Mouse (Mus musculus) T-cell, adult 2 months (primary cell): ENCODE data around the gene Ttf1.
"Not testable (repeated sequence)": the region's sequence is repeated elsewhere in the genome, so short reads cannot be mapped to it uniquely, and the experiment has no call there.

Experiments used
- DNase-seq: peaks from one replicate; pipeline ENCODE4 v3.0.0; 2022; ENCODE audit warnings: low spot score

Gene Ttf1

DNA sequence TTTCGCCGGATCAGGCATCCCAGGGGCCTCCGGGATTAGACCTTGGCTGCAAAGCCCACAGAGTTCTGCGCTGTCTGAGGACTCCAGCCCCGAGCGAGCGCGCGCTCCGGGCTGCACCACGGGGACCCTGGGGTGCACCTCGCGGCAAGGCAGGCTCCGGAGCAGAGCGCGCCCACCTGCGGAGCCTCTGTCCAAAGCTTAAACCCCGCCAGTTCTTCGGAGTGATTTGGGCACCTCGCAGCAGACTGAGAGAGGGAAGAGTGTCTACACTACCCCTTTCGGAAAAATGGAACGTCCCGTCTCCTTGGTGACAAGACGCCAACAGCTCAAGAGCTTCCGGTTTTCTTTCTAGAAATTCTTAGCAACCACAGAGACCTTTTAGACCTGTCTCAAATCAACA, 5.1 kb upstream of the Ttf1 start, which contains the start of gene Cfap77:
Gene Cfap77 (minus strand): TSS at position 76 of the 400 bp plus-strand sequence.
- DNase-seq = peak; percentile 84

DNA sequence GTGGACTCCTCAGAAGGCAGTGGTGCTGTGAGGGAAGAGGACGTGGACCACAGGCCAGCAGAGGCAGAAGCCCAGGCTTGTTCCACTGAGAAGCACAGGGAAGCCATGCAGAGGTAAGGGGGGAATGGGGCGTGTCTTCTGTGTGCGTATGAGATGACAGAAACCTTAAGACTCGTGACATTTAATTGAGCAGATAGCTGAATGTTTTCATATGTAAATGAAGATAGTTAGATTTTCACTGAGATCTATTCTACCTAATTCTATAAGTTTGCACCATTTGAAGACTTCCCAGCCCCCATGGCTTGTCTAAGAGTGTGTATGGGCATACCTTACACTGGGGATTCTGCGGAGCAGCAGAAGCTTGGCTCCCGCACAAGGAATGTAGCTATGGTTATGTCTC, 5.7 kb downstream of the Ttf1 start:
- DNase-seq = no peak

DNA sequence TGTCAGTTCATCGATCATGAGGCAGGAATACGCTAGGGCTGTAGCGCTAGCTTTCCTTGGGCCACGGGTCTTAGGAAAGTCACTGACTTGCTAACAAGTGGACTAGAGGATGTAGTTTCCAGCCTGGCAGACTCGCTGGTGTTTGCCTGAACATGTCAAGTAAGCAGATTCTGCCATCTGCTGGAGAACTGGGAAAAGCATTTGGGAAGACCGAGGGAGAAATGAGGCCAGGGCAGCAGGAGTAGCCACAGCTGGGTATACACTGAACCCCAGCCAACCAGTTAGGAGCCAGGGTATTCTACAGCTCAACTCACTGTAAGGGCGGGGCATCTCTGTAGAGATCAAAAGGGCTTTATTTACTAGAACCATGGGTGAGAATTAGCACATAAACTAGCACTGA, 6.3 kb downstream of the Ttf1 start:
- DNase-seq = no peak

DNA sequence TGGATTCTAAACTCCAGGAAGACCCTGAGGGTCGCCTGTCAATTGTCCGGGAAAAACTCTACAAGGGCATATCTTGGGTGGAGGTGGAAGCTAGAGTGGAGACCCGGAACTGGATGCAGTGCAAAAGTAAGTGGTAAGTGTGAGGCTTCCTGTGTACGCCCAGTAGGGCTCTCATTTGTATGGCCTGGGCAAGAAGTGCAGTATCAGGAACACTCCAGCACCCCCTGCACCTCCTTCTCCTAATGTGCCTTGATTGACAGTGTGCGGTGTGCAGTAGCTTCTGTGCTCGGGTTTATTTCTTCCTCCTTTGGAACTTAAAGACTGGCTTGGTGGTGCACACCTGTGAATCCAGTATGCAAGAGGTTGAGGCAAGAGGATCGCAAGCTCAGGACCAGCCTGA, 14.6 kb downstream of the Ttf1 start:
- DNase-seq = no peak

DNA sequence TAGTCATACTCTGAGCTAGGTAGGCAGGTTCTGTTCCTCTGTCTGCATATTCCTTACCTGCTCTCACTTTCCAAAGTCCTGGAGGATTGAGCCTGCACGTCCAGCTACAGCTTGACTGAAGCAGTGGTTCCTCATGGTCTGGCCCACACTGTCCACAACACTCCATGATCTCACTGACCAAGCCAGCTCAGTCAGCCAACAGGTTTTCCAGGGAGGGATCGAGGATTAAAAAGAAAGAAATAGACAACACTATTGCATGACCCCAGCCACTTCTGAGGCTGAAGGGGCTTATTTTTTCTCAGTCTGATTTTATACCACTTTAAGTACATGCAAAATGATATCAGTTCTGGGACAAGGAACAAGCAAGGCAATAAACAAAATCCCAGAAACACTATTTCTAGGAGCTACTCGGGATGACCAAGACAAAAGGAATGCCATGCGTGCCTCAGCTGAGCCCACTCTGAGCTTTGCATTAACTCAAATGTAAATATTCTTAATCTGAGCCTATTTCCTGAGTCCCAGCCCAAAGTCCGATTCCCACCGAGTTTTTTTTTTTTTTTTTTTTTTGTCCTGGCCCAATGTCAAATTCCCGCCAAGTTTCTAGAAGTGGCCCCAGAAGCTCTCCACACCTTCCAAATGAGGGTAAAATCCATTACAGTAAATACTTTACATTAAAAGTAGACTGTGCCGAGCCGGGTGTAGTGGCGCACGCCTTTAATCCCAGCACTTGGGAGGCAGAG, 15.4 kb downstream of the Ttf1 start:
- no peak for DNase-seq

DNA sequence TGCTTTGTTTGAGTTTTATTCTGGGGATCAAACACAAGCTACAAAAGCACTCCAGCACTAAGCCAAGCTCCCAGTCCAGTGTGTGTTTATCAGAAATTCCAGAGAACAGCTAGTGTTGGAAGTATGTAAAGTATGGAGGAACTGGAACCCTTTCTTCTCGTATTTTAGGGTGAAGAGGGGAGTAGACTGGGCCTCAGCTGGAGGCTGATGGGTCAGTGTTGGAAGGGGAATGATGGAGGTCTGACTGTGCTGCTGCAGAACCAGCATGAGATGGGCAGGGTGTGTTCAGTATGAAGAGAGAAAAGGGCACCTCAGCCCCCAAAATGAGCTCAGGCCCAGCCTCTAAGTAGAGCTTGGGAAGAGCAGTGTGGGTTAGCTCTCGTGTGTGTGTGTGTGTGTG, 16.2 kb downstream of the Ttf1 start:
- DNase-seq = no peak

DNA sequence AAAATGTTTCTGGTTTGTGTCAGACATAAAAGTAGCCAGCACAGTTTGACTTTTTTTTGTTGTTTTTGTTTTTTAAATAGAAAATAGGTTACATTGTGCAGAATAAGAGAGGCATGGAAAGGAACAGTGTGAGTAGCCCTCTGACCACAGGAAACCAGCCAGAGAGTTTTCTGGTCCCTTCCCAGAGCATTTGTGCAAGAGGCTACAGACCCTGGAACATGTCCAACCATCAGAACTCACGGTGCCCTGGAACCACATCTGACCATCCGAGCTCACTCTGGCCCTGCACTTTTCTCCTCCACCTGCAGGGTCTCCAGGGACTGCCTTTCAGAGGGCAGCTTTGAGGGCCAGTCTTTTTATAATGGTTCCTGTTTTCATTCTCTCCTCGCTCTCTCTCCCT, 21.9 kb downstream of the Ttf1 start:
- no peak for DNase-seq

DNA sequence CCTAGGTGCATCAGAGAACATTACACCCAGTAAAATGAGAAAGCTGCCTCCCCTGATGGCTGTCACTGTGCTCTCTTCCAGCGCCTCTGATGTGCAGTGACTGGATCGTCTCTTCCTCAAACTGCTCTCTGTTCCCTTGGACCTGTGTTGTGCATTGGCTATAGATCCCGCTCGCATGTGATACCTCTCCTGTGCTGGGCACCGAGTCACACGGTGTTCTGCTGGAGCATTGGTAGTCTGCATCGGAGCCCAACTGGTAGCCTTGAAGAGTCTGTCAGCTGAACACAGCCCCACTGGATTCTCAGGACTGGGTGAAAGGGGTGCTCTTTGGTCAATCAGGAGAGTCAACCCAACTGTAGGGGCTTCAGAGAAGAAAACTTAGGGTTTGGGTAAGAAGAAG, 26.0 kb downstream of the Ttf1 start:
- DNase-seq = no peak

DNA sequence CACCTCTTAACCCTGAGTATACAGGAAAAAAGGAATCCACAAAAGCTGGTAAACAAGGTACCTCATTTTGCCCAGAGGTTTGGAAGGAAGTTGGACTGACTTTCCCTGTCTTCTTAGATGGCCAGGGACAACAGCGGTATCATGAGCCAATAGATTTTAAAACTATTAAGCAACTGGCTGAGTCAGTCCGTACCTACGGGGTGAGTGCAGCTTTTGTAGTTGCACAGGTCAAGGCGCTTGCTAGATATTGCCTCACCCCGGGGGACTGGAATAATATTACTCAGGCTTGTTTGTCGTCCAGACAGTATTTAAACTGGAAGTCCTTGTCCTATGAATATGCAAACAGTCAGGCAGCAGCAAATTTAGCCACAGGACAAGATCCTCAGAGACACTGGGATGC, 29.2 kb downstream of the Ttf1 start:
- DNase-seq = not testable (repeated sequence)

DNA sequence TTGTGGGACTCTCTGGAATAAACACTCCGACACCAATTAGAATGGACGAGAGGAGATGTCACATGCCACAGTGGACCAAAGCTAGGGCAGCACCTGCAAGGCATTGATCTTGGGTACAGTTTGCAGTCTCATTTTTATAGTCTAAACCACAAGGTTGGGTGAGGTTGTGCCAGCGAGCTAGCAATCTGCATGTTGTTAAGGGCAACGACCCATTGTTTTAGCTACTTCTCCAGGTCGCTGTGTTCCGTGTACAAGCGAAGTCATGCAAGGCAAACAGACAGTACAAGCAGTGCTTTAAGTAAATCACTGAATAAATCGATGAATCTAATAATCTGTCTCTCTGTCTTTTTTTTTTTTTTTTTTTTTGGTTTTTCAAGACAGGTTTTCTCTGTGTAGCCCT, 35.6 kb downstream of the Ttf1 start:
- peak; percentile 68 for DNase-seq

DNA sequence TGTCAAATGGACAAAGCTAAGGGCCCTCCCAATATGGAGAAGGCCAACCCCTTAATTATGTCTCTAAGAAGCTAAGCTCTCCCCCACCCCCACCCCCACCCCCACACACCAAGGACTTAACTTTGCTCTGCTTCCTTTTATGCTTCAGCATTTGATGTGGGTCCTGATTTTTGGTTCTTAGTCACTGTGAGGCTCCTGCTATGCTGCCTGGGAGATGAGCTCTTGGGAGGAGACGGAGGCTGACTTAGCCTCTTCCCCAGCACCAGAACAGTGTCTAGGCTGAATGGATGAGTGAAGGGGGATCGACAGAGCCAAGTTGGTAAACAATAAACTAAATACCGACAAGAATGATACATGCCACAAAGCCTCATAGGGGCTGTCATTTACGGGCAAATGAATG, 36.7 kb downstream of the Ttf1 start:
- peak; percentile 39 for DNase-seq

DNA sequence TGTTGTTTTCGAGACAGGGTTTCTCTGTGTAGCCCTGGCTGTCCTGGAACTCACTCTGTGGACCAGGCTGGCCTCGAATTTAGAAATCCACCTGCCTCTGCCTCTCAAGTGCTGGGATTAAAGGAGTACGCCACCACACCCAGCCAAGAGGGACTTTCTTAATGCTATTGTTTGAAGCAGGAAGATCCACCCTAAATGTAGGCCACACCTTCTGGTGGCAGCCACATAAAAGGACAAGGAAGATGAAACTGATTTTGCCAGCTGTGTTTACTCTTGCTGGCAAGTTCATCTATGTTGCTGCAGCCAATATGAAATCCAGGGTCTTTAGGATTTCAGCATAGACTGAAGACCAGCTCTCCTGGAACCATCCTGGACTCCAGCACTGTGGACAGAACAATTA, 37.4 kb downstream of the Ttf1 start:
- peak; percentile 83 for DNase-seq

DNA sequence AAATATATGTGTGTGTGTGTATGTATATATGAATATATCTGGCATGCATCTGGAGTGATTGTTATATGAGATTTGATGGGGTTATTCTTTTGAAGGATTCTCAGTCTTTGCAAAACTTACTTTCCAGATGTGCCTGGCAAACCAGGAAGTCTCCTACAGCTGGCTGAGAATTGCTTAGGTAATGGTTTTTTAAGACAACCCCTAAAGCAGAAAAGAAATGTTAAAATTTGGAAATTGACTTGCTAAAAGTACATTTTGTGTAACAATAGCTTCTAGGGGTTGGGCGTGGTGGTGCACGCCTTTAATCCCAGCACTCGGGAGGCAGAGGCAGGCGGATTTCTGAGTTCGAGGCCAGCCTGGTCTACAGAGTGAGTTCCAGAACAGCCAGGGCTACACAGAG, 37.9 kb downstream of the Ttf1 start:
- DNase-seq = not testable (repeated sequence)

DNA sequence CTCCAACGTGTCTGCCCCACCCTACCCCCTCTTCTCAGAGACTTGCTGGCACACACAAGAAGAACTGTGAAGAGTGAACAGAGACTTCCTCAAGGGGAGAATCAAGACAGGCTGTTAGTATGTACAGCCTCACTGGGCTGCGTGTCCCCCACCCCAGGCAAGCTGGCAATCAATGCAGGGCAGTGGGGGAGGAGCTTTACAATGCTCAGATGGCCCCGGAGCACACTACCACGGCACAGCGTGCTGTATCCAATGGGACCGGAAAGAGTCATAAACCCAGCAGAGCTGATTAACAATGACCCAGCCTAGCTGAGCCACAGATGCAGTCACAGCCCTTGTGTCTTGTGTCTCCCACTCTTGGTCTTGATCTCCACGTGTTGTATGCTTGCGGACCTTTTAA, 38.7 kb downstream of the Ttf1 start:
- no peak for DNase-seq

DNA sequence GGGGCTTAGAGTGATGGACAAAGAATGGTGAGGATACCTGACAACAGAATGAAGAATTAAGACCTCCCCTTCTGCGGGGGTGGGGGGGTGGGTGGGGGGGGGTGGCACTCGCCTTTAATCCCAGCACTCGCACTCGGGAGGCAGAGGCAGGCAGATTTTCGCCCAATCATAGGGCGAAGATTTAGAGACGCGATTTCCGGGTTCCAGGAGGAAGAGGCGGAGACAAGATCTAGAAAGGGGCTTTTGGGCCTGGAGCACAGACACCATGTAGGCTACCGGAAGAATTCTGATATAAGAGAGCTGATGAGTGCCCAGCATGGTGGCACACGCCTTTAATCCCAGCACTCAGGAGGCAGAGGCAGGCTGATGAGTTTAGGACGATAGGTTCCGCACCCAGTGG, 39.6 kb downstream of the Ttf1 start:
- DNase-seq = no peak

DNA sequence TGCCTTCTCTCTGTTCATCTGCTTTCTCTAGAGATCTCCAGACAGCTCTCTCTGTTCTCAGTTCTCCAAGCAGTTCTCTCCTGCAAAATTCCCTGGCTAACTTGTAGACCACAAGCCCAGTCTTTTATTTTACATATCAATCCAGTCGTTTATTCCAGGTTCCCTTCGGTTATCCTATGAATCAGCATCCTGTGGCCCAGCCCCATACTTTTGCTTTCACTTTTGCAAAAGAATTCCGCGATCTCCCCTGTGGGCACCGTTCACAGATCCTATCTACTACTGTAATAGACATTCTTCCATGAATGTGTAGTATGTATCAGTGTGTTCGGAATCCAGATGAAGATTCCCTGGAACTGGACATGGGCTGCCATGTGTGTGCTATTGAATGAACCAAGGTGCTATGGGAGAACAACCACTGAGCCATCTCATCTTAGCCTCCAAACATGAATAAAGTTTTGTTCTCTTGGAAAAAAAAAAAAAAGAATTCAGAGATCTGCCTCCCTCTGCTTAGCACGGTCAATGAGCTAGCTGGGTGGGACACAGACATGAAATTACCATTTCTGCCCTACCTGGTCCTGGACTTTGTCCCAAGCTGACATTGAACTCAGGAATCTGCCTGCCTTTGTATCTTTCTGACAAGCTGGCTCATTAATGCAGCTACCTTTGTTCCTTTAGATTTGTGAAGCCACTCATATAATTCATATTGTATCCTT, 40.9 kb downstream of the Ttf1 start:
- no peak for DNase-seq

DNA sequence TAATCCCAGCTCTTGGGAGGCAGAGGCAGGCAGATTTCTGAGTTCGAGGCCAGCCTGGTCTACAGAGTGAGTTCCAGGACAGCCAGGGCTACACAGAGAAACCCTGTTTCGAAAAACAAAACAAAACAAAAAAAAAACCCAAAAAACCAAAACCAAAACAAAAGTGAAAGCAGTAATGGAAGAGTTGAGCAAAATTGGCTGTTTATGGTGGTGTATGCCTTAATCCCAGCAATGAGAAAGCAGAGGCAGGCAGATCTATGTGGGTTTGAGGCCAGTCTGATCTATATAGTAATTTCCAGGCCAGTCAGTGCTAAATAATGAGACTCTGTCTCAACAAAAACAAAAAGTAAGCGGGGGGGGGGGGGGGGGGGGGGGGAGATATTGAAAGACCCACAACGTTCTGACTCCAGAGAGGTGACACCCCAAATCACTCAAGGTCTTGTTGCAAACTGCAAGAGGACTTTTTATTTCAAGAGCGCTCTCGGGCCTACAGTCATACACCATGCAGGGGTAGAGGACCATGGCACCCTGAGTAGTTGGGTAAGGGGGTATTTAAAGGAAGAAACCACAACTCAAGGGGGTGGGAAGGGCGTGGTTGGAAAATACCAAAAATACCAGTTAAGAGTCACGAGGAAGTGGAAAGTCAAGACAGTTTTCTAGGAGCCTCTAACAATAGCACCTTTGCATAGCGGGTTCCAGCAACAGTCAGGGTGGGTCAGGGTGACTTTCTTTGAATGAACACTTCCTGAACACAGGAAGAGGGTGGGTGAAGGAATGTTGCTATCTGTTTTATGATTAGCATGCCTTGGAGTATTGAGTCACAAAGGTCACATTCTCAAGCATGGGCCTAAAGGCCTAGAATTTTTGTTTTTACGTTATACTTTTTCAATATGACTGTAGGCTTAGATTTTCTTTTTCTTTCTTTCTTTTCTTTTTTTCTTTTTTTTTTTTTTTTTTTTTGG, 42.6 kb downstream of the Ttf1 start:
- not testable (repeated sequence) for DNase-seq

DNA sequence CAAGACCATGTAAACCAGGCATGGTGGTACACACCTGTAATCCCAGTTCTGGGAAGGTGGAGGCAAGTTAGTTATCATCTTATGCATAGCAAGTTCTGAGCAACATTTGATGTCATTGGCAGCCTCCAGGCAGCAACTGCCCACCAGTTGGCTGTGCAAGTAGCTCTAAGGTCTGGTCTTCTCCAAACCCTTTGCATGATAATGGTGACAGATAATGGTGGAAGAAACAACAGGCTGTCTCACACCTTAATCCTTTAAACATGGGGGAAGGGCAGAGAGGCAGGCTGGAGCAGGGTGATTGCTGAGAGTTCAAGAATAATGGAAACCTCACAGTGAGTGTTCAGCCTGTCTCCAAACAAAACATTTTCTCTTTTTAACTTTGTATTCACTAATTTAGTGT, 60.9 kb downstream of the Ttf1 start:
- DNase-seq = no peak

DNA sequence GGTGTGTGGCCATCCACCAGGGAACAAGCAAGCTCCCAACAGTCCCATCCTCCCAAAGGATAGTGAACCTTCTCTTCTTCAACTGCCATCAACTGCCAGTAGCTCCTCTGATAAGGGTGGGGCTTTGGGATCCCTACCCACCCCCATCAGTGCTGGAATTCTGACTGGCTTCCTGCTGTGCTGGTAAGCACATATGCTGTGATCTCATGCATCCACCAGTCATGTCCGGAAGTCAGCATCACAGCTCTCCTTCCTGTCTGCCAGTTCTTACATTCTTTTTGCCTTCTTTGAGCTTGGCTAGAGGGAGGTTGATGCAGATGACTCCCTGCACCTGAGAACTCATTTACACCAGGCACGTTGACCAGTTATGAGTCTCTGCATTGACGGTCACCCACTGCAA, 62.4 kb downstream of the Ttf1 start:
- DNase-seq = peak; percentile 47

DNA sequence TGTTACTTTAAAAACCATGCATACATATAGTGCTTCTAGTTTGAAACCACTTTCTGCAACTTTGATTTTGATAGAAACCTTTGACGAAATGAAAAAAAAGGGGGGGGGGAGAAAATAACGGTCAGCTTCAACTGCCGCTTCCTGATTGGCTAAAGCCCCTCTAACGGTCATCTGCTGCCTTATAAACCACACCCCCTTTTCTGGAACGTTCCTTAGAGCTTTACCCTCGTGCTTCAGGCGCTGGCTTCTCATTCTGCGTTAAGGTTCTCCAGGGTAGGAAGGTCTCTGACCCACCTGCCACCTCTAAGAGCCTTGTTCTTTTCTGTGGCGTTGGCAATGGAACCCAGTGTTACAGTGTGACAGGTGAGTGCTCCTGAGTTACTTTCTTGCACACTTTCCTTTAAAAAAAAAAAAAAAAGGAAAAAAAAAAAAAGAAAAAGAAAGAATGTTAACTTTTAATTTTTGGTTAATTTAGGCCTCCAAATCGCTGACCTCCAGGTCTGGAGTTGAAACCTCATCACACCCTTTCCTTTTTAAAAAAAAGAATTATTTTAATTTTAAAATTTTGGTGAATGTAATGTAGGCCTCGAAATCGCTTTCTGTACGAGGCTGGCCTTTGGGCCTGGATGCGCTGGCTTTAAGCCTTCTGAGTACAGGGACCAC, 64.0 kb downstream of the Ttf1 start, which contains the start of gene Setx:
Gene Setx (plus strand): TSS at position 275 of the 663 bp plus-strand sequence.
- DNase-seq = no peak

DNA sequence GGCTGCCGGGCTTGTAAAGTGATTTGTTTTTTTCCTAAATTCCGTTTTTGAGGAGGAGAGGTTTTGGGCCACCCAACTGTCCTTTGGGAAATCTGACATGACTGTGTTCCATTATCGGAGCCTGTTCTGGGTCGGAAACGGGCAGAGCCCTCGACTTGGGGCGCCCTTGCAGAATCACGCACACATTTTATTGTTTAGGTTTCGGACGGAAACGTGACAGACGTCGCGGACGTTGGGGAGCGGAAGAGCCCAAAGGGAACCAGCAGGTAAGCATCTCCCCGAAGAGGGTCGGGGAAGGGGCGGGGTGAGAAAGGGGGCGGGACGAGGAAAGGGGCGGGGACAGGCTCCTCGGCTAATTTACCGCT, 64.5 kb downstream of the Ttf1 start:
- no peak for DNase-seq
